Mouse (Mus musculus): ENCODE measurements at regions not wholly inside any gene's neighbourhood (a gene's known extent, or its start where the extent isn't known, plus 50 kb on each side); places are given as distances from the start of the nearest gene placed in this dataset.
A peak's percentile ranks its signal among the peaks of the same experiment; 100 is the strongest.

DNA sequence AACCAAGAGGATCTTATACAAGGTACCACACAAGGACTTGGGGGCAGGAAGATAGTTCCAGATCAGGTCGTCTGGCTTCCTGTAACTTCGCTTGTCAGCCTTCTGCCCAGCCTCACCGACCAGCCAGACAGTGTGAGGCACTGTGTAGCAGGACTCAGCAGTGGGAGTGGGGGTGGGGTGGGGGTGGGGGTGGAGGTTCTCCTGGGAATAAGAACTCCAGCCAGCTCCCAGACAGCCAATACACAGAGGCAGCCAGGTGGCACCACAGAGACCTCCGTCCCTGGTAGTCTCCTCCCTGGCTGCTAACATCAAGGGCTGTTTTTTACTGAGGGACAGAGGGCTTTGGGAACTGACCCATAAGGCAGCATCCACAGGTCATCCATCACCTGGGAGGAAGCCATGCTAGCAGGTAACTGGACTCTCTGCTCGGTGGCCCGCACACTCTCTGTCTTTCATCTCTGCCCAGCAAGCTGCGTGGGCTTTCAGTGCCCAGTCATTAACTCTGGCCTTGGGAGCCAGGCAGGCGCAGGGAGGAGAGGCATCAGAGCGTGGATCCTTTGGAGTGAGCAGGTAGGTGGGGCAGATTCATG is 60.3 kb upstream of the Wnt4 start:
- DNase-seq (ENCODE audit: low spot score in 2 of 2) = no peak

DNA sequence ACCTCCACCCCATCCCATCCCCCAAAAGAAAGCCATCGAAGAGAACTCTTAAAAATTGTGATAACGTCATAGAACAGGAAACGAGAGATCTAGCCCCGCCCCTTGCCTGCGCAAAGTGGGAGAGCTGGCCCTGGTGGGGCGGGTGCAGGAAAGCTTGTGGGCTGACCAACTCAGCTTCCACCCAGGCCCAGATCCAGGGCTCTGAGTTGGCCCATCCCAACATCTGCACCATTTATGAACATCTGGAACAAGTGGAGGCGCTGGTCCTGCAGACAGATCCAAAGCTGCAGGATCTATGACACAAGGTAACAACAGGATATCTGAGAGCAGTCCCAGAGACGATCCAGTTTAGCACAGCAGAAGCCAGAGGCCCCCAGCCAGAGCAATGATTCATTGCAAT is 62.7 kb upstream of the Wnt4 start:
- no peak for DNase-seq (ENCODE audit: low spot score in 2 of 2)

DNA sequence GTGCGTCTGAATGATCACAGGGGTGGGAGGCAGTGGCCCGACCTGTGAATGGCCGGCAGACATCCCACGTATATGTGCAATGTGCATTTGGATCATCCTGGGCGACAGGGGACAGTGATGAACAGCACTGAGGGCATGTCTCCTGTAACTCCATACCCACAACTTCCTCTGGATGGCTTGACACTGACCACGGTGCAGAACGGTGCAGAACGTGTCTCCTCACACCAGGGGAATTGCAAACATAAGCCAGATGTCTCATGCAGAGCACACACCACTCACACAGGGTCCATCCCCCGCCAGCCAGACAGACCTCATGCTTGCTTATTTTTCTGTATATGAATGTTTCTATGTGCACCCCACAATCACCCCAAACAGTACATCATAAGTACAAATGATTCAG is 64.4 kb upstream of the Wnt4 start:
- no peak for DNase-seq (ENCODE audit: low spot score in 2 of 2)

DNA sequence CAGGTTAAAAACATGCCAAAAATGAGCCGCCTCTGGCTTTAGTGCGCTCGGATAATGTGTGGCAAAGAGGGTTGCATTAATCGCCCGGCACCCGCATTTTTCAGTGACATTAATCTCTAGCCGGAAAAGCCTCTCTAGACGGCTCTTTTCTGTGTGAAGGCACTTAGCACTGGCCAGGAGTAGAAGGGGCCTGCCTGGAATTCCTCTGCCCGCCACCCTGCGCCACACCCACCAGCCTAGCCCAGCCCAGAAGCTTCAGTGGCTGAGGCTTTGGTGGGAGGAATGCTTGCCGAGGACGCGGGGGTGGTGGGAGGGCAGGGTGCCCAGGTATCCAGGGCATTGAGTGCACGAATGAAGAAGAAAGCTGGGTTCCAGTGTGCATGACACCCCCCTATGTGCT is 65.2 kb upstream of the Wnt4 start:
- DNase-seq (ENCODE audit: low spot score in 2 of 2) = no peak

DNA sequence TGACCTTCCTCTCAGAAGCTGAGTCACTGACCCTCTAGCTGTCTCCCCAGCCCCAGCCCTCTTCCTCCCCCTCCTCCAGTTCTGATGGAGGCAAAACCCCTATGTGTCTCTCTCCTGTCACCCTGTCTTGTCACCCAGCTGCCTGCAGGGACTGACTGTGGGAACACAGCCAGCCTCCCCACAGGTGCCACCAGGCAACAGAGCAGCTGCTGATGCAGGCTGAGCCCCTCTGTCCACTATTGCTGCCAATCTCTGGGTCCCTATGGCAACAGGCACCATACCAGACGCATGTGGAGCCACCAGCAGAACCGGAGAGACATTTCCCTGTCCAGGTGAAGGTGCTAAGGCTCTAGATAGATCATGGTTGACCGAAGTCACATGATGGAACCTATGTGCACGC is 66.0 kb upstream of the Wnt4 start:
- DNase-seq (ENCODE audit: low spot score in 2 of 2) = no peak

DNA sequence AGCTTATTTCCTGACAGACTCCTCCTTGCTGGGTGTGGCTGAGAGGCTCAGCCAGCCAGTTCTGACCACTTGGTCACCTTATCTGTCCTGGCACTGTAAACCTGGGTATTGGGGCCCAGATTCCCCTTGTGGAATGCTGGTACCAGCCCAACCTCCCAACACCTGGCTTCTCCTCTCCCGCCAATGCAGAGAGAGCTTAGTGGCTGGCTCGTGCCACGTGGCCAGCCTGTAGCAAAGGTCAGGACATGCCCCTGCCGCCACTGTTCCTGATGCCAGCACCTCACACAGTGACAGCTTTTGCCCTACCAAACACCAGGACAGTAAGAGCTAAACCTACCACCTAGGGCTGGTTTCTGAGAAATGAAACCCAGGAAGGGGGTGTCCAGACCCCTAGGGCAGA is 66.8 kb upstream of the Wnt4 start:
- no peak for DNase-seq (ENCODE audit: low spot score in 2 of 2)

DNA sequence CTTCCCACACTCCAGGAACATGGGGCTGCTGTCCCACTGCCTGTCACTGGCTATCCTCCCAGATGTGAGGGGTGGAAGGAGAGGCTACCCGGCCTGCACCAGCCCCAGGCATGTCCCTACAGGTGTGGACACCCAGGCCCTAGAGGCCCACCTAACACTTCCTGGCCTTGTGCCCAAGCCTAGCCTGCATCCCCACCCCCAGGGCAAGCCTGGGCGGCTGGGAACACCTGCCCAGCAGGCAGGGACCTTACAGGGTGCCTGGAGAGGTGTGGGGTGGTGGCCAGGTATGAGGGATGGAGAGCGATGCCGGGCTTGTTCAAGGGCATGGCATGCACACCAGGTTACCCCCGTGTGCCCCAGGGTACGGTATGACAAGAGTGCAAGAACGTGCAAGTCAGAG is 76.3 kb upstream of the Wnt4 start:
- DNase-seq (ENCODE audit: low spot score in 2 of 2) = peak; percentile 66 to 80

DNA sequence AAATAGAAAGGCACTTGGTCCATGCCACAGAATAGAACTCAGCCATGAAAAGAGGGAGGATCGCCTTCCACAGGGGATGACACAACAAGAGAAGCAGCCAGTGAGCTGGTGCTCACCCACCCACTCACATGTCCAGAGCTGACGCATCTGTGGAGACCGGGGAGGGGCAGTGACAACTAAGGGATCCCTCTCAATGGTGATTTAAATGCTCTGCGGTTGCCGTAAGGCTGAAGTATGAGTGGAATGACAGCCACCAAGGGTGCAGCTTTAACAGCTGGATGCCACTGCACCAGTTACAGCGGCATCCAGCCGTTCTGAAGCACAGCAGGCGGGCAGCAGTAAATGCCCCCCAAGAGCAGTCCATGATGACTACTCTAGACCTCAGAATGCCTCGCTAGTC is 76.9 kb upstream of the Wnt4 start:
- DNase-seq (ENCODE audit: low spot score in 2 of 2) = no peak

DNA sequence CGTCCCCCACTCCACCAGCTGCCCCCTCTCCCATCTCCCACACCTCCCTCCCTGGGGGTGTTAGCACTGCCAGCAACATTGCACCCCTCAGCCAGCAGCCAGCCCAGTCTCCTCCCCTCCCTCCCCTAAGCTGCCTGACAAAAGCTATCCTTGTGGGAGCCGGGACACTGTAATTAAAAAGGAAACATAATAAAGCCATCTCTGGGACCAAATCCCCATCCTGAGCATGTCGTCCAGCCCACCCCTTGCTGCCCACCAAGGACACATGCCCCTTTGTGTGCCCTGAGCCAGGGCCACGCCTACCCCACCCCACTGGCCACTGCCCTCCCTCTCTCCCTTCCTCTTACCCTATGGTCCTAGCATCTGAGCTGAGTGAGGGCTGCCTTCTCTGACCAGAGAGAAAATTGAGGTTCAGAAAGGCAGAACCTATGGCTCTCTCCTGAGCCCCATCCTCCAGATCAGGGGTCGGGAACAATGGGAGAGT is 80.8 kb upstream of the Wnt4 start:
- no peak for DNase-seq (ENCODE audit: low spot score in 2 of 2)

DNA sequence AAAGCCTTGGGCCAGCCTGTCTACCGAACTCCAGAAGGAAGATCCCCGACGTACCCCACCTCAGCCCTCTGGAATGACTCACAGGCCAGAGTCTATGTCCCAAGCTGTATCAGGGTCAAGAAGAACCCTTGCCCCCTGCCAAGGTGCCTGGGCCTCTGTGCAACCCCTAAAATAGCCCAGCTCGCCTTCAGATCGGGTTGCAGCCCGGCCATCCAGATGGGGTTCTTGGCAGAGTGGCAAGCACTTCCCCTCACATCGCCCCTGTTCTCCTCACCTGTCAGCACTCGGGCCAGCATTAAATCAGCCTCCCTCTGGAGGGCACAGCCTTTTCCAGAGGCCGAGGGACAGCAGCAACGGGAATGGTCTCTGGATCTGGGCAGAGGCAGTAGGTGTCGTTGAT is 83.2 kb upstream of the Wnt4 start:
- no peak for DNase-seq (ENCODE audit: low spot score in 2 of 2)

DNA sequence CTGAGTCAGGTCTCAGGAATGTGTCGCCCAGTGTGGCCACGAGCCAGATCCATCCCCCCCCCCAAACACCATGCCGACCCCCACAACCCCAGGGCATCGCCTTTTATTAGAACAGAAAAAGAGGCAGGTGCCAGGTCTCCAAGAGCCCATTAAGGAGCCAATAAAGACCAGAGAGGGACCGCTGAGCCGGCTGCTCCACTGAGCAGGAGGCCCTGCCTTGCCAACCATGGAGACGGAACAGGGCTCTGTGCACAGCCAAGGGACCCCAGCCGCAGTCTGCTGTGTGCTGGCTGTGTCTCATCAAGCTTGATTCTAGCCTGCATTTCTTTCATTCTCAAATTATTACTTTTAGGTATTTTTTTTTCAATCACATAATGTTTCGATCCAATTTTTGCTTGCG is 86.7 kb upstream of the Wnt4 start:
- DNase-seq (ENCODE audit: low spot score in 2 of 2) = no peak

DNA sequence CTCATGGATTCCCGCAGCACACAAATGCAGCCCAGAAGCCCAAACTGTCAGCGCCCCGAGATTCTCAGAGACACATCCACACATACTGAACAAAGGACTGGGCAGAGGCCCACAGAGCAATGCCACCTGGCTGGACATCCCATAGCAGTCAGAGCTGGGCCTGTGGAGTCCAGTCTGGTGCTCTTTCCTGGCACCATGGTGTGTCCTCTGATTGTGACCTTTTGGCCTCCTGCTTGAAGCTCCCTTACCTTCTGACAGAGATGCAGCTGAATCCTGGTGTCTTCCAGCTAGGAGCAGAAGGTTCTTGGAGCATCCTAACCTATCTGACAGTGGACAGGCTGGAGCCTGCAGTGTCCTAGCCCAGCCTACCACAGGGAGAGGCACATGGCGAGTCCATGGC is 87.5 kb upstream of the Wnt4 start:
- no peak for DNase-seq (ENCODE audit: low spot score in 2 of 2)

DNA sequence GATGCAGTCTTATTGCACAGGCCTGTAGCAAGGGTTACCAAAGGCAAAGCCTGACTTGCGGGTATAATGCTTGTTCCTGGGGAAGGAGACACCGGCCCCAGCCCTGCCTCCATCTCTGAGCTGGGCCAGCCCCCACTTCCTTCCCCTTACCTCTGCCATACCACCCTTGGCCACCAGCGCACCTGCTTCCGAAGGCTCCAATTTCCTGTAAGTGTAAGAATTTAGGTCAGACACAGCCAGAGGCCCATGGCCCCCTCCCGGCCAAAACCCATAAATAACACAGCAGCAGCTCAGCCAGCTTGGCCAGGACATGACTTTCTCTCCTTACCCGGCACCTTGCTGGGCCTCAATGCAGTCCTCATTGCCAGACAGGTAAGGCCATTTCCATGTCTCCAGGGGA is 88.2 kb upstream of the Wnt4 start:
- no peak for DNase-seq (ENCODE audit: low spot score in 2 of 2)

DNA sequence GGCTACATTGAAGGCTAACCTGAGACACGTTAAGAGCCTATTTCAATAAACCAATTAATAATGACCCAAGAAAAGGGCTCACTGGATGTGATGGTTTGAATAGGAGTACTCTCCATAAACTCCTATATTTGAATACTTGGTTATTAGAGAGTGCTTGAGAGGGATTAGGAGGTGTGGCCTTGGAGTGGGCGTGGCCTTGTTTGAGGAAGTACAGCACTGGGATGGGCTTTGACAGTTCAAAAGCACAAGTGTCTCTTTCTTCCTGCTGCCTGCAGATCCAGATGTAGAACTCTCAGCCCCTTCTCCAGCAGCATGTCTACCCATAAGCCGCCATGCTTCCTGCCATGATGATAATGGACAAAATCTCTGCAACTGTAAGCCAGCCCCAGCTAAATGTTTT is 89.7 kb upstream of the Wnt4 start:
- DNase-seq (ENCODE audit: low spot score in 2 of 2) = no peak

DNA sequence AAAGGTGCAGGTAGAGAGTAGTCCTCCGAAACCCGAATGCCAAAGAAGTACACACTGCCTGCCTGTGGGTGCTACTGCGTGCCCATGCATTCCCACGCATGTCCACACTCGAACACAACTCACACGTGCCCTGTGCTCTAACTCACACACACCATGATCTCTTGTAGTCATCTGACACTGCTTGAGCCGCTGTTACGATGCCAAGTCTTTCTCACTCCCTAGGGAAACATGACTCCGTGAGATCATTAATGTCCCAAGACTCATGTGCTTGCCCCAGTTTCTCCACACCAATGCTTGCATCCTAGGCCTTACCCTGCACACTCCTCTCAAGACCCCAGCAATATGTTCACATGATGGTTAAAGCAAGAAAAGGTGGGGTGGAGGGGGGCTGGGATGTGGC is 90.2 kb upstream of the Wnt4 start:
- no peak for DNase-seq (ENCODE audit: low spot score in 2 of 2)

DNA sequence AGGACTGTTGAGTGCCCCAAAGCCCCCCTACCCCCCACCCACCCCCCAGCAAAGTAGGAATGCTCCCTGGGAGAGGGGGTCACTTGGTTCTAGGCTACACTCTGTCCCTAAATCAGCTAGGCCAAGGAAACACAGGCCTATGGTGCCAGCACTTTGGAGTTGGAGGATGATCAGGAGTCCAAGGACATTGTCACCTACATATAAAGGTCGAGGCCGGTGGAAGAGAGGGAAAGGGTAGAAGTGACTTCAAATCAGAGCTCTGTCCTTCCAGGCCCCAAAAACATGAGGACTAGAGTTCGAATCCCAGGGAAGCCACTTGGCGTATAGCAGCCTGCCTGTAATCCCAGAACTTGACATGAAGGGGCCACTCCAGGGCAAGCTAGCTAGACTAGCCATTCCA is 92.3 kb upstream of the Wnt4 start:
- DNase-seq (ENCODE audit: low spot score in 2 of 2) = no peak

DNA sequence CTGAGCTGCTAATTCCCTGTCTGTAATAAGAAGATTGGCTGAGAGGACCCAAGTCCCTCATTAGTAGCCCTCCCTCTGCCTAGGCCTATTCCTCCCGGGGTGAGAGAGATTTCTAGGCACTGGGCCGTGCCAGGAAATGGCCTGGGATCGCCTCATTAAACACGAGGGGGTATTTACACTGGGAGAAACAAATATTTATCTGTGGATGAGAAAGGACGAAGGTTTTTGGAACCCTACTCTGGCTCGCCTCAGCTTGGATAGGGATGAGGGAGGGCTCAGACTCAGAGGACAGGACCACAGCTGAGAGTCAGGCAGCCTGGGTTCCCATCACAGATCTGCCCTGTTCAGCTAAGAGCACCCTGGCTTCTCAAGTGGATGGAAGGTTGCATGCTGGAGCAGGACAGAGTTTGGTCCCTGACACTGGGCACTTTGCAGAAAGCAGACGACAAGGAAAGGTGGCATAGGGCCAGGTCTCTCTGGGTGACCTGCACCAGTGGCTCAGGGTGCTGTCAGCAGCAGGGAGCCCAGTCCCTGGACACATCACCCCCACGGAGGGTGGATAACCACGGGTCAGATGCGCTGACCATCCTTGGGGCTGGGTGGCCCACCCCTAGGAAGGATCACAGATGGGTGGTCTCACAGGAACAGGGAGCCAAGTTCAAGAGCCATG is 94.0 kb upstream of the Wnt4 start:
- DNase-seq (ENCODE audit: low spot score in 2 of 2) = no peak

DNA sequence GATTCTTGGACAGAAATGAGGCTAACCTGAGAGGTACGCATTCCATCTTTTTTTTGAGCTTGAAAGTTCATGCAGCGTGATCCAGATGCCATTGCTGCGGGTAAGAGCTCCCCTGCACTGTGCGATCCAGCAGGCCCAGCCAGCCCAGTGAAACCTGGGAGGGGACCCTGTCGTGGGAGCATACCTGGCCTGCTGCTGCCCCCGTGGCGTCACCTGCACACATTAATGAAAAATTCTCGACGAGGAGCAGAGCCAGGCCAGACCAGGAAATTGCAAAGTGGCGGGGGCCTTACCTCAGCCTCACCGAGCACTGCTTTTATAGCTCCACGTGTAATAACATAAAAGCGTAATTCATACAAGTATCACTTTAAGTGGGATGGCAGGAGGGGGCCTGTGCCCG is 94.7 kb upstream of the Wnt4 start:
- no peak for DNase-seq (ENCODE audit: low spot score in 2 of 2)

DNA sequence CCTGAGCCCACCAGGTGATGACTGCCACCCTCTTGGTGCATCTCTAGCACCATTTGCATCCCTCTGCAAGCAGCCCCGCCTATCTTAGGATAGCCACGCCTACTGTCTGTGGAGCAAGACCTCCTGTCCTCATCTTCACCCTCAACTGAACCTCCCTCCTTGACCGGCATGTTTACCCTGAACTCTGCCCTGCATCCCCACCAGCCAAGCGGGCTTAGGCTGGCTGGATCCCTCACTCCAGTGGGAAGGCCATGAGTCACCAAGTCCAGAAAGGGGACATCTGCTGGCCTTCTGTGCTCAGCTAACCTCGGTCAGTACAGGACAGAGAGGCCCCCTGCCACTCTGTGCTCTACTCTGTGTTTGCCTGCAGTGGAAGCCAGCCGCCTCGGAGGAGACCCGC is 96.0 kb upstream of the Wnt4 start:
- DNase-seq (ENCODE audit: low spot score in 2 of 2) = no peak

DNA sequence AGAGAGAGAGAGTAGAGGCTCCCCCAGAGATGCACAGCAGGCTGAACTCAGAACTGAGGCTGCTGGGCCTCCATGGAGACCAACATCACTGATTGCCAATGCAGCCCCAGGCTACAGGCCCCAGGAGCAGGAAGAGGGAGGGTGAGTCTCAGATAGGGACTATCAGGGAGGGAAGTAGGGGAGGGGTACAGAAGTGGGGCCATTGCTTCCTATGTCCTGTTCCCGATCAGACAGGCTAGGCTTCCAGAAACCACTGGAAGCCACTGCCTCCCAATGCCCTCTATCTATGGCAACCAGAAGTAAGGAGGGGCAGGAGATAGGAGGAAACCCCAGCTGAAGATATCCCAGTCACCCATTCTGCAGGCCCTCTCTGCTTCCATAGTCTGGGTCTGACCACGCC is 97.2 kb upstream of the Wnt4 start:
- no peak for DNase-seq (ENCODE audit: low spot score in 2 of 2)

DNA sequence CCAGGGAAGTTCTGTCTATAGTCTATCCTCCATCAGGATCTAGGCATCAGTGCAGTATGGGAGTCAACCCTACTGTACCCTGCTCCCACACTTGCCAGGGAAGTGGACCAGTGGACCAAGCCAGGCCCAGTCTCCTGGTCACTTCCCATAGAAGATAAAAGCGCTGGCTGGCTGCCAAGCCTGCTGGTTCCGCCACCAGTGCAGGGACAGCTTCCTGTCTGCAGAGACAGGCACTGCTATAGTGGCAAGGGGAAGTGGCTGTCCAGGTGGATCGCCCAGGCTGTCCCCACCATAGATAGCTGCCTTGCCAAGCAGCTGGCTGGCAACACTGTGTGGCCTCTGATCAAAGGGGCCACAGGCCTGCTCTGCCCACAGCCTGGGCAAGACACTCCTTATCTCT is 98.5 kb upstream of the Wnt4 start:
- DNase-seq (ENCODE audit: low spot score in 2 of 2) = no peak

DNA sequence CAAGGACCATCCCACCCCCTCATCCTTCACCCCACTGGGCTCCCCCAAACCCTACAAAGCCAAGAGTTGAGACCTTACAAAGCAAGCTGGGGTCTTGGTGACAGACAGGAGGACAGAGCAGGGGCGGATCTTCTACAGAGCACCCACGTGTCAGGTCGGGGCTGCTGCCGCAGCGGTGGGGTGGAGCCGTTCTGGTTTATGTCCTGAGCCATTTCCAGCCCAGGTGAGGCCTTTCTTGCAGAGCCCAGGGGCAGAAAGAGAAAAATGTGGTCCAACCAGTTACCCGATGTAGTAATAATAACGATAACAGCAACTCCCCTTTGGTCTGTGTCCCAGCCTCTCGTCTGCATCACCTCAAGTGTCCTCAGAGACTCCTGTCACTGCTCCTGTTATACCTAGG is 112.4 kb upstream of the Wnt4 start:
- DNase-seq (ENCODE audit: low spot score in 2 of 2) = peak in 1 of 2 experiments; percentile 47

DNA sequence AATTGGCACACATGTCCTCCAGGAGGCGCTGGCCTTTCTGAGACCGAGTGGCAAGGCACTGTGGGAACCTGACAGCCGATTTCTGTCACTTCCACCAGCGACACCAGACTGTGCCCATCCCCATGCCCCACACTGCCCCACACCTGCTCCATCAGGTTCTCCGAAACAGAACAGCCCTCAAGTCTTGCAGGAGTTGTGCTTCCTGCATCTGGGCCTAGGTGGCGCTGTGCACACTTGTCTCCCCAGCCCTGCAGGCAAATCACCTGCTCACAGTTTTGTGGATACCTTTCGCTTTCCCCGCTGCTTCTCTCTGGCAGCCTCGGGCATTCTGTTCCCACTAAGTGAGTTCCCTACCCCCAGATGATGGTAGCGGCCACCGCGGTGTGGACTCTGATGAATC is 112.9 kb upstream of the Wnt4 start:
- peak; percentile 80 to 90 for DNase-seq (ENCODE audit: low spot score in 2 of 2)

DNA sequence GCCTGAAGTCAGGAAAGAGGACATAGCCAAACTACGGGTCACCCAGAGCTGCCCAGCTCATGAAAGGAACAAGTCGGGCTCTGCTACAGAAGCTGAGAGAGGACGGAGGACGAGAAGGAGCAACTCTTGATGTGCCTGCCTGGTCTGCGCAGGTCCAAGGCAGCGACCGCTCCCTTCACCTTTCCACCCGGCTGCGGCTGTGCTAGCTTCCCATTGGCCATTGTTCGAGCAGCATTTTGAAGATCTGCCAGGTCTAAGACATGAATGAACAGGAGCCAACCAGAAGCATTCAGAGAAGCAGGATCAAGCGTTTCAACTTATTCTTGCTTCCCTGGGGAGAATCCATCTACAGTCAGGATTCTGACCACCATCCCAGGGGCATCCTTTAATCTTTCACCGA is 113.3 kb upstream of the Wnt4 start:
- peak; percentile 18 to 22 for DNase-seq (ENCODE audit: low spot score in 2 of 2)
